18 mouse cellular contexts compared by ENCODE assay signal in genomic region chr1:43538716-43539115, GRCm38 (mm10).
DNase-seq lines count a peak whose midpoint lies in the region; ATAC-seq and TF ChIP-seq lines count a peak whose summit lies in the region.
"Had no signal": no experiment of that assay in that cellular context is flagged by ENCODE, and none has a peak within 500 bp of the region (broad histone marks: within the 10 kb centered on the region; RNA-seq: fewer than 3 reads in every experiment).

No protein-coding gene starts in this region.

- no peak overlapping the region for H3K4me3 ChIP-seq in forebrain, embryonic 16.5 days (replicated peaks; ENCODE audit: low read length)
- no peak overlapping the region for H3K4me3 ChIP-seq in forebrain, embryonic 11.5 days (ENCODE audit: low read depth, low read length)
- no peak overlapping the region for H3K4me3 ChIP-seq in layer of hippocampus, adult 2 months
- H3K4me3 ChIP-seq: embryonic facial prominence, embryonic 15.5 days; intestine, embryonic 15.5 days; kidney, embryonic 15.5 days; left cerebral cortex, adult 2 months; limb, embryonic 12.5 days; liver, embryonic 13.5 days had no signal

- H3K4me1 ChIP-seq in forebrain, embryonic 16.5 days (replicated peaks; ENCODE audit: control insufficient read depth, insufficient read depth, low read length): peaks cover 29% of the 10 kb centered on the region
- no peaks in the 10 kb centered on the region for H3K4me1 ChIP-seq in forebrain, embryonic 11.5 days (replicated peaks; ENCODE audit: control insufficient read depth, insufficient read depth, low read length)
- H3K4me1 ChIP-seq: intestine, embryonic 15.5 days had no signal

- H3K9ac ChIP-seq in forebrain, embryonic 16.5 days (replicated peaks; ENCODE audit: low read depth, low read length): no peak overlapping the region
- H3K9ac ChIP-seq in forebrain, embryonic 11.5 days (ENCODE audit: low read length): no peak overlapping the region
- H3K9ac ChIP-seq: embryonic facial prominence, embryonic 15.5 days; intestine, embryonic 15.5 days; kidney, embryonic 15.5 days; limb, embryonic 12.5 days; liver, embryonic 13.5 days had no signal

- no peaks in the 10 kb centered on the region; the same call in 1 of the 2 replicates for H3K36me3 ChIP-seq in forebrain, embryonic 16.5 days (ENCODE audit: control insufficient read depth, insufficient read depth)
- peaks cover 4% of the 10 kb centered on the region; the same call in 1 of the 2 replicates for H3K36me3 ChIP-seq in forebrain, embryonic 11.5 days (ENCODE audit: control insufficient read depth, insufficient read depth, low read length)
- H3K36me3 ChIP-seq: intestine, embryonic 15.5 days; liver, embryonic 13.5 days had no signal

- peak overlapping the region; percentile 29 for H3K27ac ChIP-seq in forebrain, embryonic 16.5 days (ENCODE audit: low read length)
- no peak overlapping the region for H3K27ac ChIP-seq in forebrain, embryonic 11.5 days (ENCODE audit: low read depth, low read length)
- peak overlapping the region; percentile 61; the same call in 1 of the 2 replicates for H3K27ac ChIP-seq in layer of hippocampus, adult 2 months
- H3K27ac ChIP-seq: embryonic facial prominence, embryonic 15.5 days; intestine, embryonic 15.5 days; kidney, embryonic 15.5 days; left cerebral cortex, adult 2 months; limb, embryonic 12.5 days; liver, embryonic 13.5 days had no signal

- intact Hi-C loops in left cerebral cortex, postnatal 14 days (cut with DNase I): no loop called here

- H3K27me3 ChIP-seq in forebrain, embryonic 16.5 days (replicated peaks; ENCODE audit: control insufficient read depth, insufficient read depth, low read length): no peaks in the 10 kb centered on the region
- no peaks in the 10 kb centered on the region for H3K27me3 ChIP-seq in forebrain, embryonic 11.5 days (ENCODE audit: control insufficient read depth, insufficient read depth, low read length)
- H3K27me3 ChIP-seq: embryonic facial prominence, embryonic 15.5 days; intestine, embryonic 15.5 days; kidney, embryonic 15.5 days; limb, embryonic 12.5 days; liver, embryonic 13.5 days had no signal

- no peaks in the 10 kb centered on the region for H3K9me3 ChIP-seq in forebrain, embryonic 16.5 days (ENCODE audit: control insufficient read depth, low read length)
- H3K9me3 ChIP-seq in forebrain, embryonic 11.5 days (ENCODE audit: control insufficient read depth, low read length): no peaks in the 10 kb centered on the region
- H3K9me3 ChIP-seq: embryonic facial prominence, embryonic 15.5 days; intestine, embryonic 15.5 days; kidney, embryonic 15.5 days; limb, embryonic 12.5 days; liver, embryonic 13.5 days had no signal

- 0 out of 2 replicates have a peak, but pooled peaks have one; percentile 26 for ATAC-seq in forebrain, embryonic 16.5 days
- no peak for ATAC-seq in forebrain, embryonic 11.5 days (replicated peaks; ENCODE audit: low FRiP score)
- ATAC-seq: intestine, embryonic 15.5 days had no signal

- DNase-seq in forebrain, embryonic 11.5 days (ENCODE audit: low spot score): no peak
- no peak for DNase-seq in layer of hippocampus, adult 2 months (ENCODE audit: low spot score in 2 of 2)
- no peak for DNase-seq in layer of hippocampus, postnatal 14 days (ENCODE audit: low spot score in 2 of 2)
- DNase-seq in induced T-regulatory cell, adult 2 months (ENCODE audit: low read depth): peak; percentile 80
- no peak for DNase-seq in left cerebral cortex, postnatal 14 days (ENCODE audit: low spot score in 2 of 2)
- no peak for DNase-seq in layer of hippocampus, adult 8-10 months (ENCODE audit: low spot score in 2 of 2)
- DNase-seq: cerebellum, postnatal 10 days; embryo, embryonic 11 days; heart, adult 11 months; liver, embryonic 13.5 days; right cerebral cortex, adult 18-20 months; spleen, adult 18-20 months had no signal

- 73% methylated on average over 2 of the region's 2 CpGs for WGBS in forebrain, embryonic 16.5 days
- WGBS in forebrain, embryonic 11.5 days: 94% methylated on average over 2 of the region's 2 CpGs

- H3K4me2 ChIP-seq in forebrain, embryonic 16.5 days (ENCODE audit: low read length): no peak overlapping the region
- H3K4me2 ChIP-seq in forebrain, embryonic 11.5 days (ENCODE audit: low read depth, low read length, severe bottlenecking): no peak overlapping the region
- H3K4me2 ChIP-seq: embryonic facial prominence, embryonic 15.5 days; intestine, embryonic 15.5 days; kidney, embryonic 15.5 days; limb, embryonic 12.5 days; liver, embryonic 13.5 days had no signal

- TF ChIP-seq CTCF in layer of hippocampus, adult 2 months (conservative IDR thresholded peaks at IDR 0.05): no peak
